Mouse (Mus musculus) frontal cortex, adult 2 months (tissue): ENCODE results near the gene Cd9. TPM values are rescaled to one million over a fixed set of nuclear protein-coding genes. Genes with fewer than 3 reads are reported as not detected.

ENCODE experiments used
- DNase-seq, 2 experiments: peaks; one replicate each; pipeline ENCODE4 v3.0.0; 2022; ENCODE audit warnings: low spot score in 1 of 2; ENCODE audit errors: extremely low spot score in 1 of 2
- polyA plus RNA-seq: library from polyadenylated mRNA; depleted of rRNA; stranded (reverse); fragments of >200 nt; gene quantifications from 2 replicates; pipeline ENCODE4 v1.2.3, GENCODE M21; 2012; rRNA removed

Gene Cd9
- polyA plus RNA-seq: 97.2 and 100 TPM in 2 replicates

DNA sequence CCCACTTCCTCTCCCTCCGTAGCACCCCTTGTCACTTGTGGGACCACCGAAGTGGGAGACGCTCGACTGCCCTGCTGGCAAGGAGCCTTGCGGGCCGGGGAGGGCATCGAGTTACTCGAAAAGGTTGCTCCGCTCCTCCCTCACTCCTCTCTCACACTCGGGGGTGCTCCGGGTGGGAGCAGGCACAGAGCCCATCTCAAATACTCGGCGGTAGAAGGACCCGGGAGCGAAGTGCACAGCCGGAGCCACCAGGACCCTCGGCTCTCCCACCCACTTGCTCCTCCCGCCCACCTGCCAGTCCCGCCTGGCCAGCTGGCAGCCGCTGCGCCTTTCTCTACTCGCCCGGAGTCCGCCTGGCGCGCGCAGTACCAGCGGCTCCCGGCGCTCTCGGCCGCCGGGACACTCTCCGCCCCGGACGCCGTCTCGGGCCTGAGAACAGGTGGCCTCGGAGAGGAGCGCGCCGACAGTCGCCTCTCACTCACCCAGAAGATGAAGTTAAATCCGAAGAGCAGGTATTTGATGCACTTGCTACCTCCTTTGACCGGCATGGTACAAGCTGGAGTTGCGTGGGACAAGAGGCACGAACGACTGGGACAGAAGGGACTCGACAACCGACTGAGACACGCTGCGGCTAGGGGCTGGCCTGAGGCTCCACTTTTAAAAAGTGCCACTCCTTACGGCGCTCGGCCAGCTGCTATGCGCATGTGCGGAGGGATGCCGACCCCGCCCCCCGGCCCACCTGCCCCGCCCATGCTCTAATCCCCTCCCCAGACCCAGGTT, at the start of gene Cd9:
Gene Cd9 (minus strand): TSS at position 700 of the 780 bp plus-strand sequence.
- peak in 1 of 2 experiments; percentile 41 for DNase-seq

DNA sequence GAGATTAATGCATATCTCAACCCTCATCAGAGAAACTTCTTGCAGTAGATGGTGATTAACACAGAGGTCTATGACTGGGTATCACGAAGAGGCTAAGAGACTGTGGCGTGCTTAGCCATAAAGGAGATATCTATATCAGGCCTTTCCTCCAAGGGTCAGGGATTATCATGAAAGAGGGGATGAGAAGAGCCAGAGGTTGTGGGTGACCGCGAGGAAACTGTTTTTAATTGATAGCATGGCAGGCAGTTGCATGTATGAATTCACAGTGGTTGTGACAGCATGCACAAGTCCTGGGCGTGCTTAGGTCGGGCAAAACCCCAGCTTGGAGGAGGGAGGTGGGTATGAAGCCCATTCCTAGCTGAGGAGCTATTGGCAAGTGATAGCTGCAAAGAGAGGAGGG, 46.7 kb upstream of the Cd9 start:
- no peak for DNase-seq

DNA sequence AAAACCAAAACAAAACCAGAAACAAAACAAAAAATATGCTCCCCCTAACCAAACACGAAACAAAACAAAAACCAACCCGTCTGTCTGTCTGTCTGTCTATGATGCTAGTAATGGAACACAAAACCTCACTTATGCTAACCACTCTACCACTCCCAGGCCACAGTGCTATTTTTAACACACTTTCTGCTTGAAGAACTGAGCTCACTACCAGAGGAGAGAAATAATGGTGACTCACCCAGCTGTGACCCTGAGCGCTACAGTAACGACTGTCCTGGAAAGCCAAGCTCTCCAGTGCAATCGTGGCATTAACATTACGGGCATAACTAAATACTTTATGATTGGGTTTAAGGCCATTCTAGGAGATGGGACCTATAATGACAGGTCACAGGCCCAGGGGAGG, 46.2 kb upstream of the Cd9 start:
- no peak for DNase-seq

DNA sequence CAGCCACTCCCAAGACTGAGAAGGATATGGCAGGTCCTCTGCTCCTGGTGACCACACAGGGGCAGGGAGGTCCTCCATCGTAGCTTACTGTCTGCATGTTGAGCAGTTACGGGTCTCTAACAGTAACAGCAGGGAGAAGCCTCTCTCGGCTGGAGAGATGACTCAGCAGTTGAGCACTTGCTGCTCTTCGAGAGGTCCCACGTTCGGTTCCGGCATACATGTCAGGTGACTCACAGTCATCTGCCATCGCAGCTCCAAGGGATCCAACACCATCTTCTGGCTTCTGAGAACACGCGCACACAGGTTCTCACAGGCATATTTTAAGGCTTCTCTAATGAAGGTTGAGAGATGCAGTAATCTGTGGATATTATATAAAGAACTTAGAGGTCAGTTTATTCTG, 45.6 kb upstream of the Cd9 start:
- no peak for DNase-seq

DNA sequence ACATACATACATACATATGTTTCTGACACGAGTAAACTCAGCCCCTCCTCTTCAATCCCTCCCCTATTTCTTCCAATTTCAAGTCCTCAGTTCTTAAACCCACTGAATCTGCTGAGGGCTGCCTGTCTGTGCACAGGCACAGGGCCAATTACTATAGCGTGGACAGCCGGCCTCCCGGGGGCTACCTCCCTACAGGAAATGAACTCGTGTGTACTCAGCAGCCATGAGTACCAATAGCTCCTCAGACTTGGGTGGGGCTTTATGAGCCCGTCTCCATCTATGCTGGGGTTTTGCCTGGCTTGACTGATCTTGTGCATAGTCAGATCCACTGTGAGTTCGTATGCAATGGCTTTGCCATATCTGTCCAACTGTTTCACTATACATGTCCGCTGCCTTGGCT, 44.8 kb upstream of the Cd9 start:
- DNase-seq: no peak

DNA sequence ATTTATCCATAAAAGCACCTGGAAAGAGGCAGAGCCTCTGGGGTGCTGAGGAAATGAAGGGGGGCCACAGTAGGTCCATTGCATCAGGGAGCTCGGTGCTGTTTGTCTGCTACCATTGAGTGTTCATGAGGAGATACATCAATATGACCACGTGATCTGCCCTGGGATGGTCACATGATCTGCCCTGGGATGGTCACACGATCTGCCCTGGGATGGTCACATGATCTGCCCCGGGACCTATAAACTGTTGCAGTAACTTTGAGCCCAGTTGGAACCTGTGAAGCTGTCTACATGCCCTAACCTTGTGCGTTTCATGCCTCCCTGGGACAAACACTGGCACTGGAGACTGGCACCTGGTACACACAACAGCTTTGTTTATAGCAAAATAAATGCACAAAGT, 43.9 kb upstream of the Cd9 start:
- no peak for DNase-seq

DNA sequence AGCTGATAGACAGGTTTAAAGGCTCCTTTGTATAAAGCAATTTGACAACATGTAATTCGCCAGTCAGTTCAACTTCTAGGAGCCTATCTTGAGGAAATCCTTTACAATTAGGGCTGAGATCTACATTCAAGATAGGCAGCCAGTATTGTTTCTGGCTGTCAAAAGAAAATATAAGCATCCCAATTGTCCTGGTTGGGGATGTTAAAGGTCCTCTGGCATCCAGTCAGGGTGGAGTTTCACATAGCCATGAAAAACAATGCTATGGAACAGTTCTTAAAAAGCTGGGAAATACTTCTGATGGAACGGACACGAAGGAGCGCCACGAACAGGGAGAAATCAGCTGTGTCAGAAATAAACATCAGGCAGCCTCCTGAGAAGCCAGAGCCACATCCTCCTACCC, 40.4 kb upstream of the Cd9 start:
- no peak for DNase-seq

DNA sequence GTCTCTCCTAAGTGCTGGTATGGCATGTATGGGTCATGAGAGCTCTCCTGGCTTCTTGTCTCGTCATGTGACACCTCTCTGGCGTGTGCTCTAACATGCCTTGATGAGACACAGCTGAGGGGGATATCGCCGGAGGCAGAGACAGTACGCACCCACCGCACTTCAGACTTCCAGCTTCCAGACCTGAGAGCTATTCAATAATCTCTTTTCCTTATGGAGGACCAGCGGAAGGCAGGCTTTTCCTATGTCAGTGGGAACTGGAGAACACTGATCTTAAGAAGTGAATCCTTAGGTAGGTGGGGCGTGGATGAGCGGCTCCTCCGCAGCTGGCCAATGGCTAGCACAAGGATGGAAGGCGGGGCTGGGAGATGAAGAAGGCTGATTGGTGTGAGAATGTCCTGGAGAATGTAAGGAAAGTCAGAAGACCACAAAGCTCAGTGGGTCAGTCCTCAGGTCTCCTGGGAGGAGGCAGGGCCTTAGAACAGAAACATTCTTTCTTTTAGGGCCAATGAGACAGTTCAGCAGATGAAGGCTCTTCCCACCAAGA, 38.6 kb upstream of the Cd9 start:
- DNase-seq: no peak

DNA sequence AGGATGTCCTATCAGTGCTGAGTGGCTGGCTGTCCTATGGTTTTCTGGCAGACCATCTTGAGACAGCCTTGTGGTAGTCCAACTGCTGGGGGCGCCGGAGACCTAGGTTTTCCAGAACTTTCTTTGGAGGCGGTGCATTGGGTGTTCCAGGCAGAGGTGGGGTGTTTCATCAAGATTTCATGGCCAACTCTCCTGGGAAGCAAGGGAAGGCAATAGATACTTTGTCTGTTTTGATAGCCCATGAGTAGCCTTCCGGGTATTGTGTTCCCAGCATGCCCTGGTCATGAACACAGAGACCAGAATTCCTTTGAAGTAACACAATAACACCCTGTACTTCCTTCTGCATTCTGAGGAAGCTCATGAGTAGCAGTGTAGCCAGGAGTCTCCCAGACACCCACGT, 34.9 kb upstream of the Cd9 start:
- DNase-seq: no peak

DNA sequence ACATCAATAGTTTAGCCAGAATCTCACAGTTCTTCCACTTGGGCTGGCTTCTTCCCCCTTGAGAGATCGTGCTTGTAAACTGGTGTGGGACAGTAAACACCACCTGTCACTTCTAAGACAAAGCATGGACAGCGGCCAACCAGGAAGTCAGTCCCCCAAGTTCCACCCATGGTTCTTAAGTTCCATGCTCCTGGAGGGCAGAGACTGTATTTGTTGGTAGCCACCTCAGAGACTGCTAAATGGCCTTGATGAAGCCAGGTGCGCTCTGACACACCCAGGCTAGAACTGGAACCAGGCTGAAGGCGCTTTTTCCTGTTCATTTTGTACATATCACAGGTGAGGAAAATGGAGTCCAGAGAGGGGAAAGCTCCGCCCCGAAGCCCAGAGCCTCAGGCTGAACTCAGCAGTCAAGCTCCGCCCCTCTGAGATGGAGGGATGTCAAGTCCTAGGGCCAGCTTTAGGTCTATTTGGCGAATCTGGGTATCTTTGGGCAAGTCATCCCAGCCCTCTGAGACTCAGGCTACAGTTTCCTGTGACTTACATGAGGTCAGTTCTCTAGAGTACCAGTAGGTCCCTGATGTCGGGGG, 34.1 kb upstream of the Cd9 start:
- DNase-seq: no peak

DNA sequence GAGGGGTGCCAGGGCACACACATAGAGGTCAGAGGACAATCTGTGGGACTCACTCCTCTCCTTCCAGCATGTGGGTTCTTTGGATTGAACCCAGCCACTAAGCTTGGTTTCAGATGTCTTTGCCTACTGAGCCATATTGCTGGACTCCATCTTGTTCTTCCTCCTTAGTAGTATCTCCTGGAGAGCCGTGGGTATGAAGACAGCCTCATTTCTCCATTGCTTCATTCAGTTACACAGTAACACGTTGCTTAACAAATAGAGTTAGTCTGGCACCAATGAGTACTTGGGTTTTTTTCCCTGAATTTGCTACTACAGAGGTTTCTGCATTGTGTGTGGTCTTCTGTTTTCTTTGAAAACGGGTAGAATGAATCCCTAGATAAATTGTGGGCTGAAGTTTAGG, 31.5 kb upstream of the Cd9 start:
- no peak for DNase-seq

DNA sequence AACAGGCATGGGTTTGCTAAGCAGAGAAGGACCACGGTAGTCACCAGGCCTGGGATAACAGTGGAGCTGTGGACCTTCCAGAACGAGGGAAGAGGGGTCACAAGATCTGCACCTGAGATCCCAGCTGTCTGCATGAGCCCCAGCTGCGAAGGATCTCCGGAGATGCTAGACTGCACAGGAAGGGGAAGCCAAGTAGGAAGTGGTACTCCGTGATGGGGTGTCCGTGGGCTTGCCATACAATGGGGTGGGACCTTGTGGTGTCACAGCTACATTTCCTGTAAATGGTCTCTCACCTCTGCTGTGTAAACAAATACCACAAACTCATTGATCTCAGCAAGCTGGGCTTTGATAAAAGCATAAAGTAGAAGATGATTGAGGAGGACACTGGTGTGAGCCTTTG, 29.4 kb upstream of the Cd9 start:
- no peak for DNase-seq

DNA sequence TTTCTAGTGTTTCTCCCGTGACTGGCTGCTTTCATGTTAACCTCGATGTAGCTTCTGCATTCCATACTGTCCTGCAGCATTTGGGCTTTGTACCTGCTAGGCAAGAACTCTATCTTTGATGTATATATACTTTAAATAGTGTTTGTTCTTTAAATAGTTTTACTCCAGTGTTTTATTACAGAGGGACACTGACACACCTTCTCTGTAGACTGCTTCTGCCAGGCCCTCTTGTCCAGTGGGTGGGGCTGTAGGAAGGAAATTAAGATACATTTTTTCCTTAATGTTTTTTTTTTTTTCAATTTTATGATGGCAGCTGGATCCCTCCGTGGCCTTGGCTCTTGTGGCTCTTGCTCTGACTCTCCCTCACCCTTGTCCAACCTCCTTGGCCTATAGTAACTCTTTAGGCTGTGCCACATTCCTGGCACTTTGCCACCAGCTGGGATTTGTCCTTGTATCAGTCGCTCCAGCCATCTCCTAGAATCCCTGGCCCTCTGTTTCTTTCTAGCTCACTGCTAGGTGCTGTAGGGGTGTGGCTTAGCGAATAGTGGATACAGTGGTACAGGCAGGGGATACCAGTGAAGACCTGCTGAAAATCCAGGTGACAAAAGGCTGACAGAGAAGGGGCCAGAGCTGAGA, 27.1 kb upstream of the Cd9 start:
- DNase-seq: no peak

DNA sequence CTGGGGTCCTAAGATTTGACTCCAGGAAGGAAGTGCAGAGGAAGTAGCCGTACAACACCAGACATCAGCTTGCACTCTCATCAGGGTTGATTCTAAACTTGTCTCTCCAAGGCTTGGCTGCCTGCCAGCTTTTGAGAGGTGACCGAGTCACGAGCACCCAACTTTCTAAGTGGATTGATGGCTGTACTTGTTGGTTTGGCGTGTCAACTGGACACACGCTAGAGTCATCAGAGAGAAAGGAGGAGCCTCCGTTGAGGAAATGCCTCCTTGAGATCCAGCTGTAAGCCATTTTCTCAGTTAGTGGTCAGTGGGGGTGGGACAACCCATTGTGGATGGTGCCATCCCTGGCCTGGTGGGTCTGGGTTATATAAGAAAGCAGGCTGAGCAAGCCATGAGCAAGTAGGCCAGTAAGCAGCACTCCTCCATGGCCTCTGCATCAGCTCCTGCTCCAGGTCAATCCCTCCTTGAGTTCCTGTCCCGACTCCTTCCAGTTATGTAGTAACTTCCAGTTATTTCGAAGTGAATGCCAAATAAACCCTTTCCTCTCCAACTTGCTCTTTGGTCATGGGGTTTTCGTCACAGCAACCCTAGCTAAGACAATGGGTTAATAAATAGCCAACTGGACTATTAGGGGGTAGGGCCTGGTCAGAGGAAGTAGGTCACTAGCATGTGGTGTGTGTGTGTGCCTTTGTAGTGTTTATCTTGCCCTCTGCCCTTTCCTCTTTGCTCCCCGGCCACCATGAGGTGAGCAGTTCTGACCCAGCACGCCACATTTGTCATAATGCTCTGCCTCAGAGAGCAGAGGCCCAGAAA, 21.1 kb upstream of the Cd9 start:
- no peak for DNase-seq

DNA sequence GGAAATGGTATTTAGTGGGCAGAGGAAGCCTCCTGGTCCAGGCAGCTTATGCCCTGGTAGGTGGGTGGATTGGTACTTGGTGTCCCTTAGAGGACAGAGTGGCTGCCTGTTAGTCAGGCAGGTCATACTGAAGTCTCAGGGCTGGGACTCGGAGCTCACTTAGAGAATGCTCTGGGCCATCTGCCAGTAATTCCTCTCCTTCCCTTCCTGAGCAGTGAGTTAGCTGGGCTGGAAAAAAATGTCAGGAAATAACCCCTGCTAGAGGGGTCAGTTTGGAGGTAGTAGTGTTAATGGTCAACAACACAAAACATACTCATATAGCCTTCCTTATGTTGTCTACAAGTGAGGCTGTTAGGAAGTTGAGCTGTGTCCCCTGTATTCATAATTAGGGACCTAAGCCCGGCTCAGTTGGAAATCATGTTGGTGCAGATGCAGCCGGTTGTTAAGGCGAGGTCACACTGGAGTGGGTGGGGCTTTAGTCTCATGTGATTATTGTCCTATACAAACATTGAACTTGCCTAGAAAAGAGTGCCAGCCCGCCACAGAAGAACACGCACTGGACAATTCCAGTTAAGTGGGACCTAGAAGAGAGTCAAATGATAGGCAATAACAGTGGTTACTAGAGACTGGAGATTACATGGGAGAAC, 18.5 kb upstream of the Cd9 start:
- DNase-seq: no peak

DNA sequence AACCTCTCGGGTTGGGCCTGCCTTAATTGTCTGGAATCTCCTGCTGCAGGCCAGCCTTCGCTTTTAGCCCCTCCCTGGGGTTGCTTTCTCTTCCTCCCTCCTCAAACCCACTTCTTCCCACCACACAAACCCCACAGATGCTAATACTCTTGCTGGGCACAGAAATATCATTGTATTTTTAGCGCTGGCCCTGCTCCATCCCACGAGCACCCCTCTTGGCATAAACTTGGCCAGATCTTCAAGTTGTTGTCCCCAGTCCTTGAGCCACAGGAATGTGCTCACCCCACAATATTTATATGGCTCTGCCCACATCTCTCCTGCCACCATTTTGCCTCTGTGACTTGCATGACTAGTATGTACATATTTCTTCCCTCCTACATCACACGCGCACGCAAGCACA, 16.6 kb upstream of the Cd9 start:
- DNase-seq: no peak

DNA sequence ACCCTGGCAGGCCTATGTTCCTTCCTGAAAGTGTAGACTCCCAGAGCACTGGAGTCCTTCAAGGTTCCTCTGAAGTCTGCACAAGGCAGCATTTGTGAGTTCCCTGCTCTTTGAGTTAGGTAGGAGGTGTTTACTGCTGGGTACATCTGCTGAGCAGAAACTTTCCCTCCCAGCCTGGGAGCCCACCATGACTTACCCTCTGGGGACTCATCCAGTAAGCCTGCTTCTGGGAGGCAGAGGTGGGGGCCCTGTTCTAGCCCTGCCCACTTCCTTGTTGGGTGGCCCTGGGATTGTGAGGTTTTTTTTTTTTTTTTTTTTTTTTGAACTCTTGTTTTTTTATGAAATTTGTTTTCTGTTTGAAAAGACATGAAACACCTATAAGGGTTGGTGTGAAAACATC, 16.1 kb upstream of the Cd9 start:
- DNase-seq: no peak

DNA sequence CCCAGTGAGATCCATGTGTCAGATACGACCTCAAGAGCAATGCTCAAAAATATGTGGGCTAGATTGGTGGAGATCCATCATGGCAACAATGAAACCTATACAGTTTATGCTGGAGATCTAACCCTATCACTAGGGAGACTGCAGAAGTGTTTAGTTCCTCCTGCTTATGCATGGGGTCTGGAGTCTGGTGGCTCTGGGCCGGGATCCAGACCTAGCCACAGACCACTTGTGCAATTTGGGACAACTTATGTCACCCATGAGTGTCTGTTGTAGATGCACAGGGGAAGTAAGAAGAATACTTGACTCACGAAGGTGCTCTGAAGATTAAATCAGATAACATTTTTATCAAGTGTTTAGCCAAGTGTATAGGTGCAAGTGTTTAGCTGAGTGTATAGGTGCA, 15.2 kb upstream of the Cd9 start:
- no peak for DNase-seq

DNA sequence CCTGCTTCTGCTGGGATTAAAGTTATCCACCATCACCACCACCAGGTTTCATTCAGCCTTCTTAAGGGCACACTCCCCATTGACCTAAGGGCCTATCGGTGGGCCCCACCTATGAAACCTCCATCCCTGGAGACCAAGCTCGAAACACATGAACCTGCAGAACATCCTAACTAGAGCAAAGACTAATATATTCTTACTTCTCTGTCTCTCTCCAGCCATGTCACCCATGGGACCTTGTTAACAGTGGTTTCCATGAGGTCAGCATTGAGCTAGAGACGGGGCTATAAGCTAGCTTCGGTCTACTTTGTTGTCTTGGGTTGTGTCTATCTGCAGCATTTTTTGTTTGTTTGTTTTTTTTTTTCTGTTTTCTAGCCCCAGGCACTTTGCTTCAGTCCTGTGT, 11.8 kb upstream of the Cd9 start:
- no peak for DNase-seq

DNA sequence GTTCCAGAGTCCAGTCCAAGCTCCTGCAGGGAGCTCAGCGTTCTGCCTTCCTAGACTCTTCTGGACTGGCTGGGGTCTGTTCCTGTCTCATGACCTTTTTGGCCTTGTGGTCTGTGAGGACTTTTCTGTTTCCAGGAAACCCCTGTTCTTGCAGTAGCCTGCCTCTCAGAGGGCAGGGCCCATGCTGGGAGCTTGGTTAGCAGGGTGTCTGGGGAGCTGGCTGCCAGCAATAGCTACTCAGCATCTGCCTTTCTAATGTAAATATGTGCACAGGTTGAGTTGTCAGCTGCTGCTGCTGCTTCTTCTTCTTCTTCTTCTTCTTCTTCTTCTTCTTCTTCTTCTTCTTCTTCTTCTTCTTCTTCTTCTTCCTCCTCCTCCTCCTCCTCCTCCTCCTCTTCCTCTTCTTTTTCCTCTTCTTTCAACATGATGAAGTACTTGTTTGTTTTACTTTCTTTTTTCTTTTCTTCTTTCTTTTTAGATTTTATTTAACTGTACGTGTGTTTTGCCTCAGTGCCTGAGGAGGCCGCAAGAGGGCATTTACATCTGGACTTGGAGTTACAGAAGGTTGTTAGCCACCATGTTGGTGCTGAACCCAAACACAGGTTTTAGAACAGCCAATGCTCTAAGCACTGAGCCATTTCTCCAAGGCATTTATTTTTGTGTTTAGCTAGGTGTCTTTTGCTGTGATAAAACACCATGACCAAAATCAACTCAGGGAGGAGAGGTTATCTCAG, 10.2 kb upstream of the Cd9 start:
- DNase-seq: no peak
